Mouse (Mus musculus): ENCODE results near the gene Slc22a17.

GRCm38 (mm10) chr14:54950493-54950892 lies 37.6 kb upstream of the Slc22a17 start:
- TF ChIP-seq CTCF (IDR thresholded peaks at IDR 0.05; ENCODE audit: control insufficient read depth, insufficient read depth, insufficient replicate concordance, low read depth, low read length) (no peak), POLR2A (IDR thresholded peaks at IDR 0.05; ENCODE audit: control insufficient read depth, low read depth, low read length) (no peak)
